ENCODE assay signal across 8 mouse cellular contexts in the genomic region with DNA sequence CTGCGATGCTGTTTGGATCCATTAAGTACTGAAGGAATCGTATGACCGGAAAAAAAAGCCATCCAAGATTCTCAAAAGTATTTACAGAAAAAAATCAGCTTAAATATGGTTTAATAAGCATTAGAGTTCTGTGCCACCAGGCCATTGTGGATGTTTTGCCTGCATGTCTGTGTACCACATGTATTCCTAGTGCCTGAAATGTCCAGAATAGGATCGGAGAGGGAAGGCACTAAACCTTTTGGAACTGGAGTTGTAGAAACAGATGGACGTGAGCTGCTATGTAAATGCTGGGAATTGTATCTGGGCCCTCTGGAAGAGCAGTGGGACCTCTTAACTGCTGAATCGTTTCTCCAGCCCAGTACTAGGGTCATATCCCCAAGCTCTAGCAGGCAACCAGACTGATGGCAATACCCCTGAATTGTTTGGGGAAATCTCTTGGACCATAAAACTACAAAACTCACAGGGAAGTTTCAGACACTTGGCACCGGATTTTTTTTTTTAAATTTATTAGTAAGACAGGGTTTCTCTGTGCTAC.
DNase-seq lines count a peak whose midpoint lies in the region; ATAC-seq and TF ChIP-seq lines count a peak whose summit lies in the region.

No protein-coding gene starts in this region.

- peak overlapping the region; percentile 92 for H3K27ac ChIP-seq in layer of hippocampus, adult 2 months
- peak overlapping the region; percentile 92 for H3K27ac ChIP-seq in embryonic facial prominence, embryonic 14.5 days (replicated peaks; ENCODE audit: low read depth, low read length)
- no peak overlapping the region for H3K27ac ChIP-seq in limb, embryonic 11.5 days (replicated peaks; ENCODE audit: low read depth, low read length)
- peak overlapping the region; percentile 88 for H3K27ac ChIP-seq in neural tube, embryonic 15.5 days (replicated peaks)

- peak overlapping the region; percentile 68 for H3K4me3 ChIP-seq in layer of hippocampus, adult 2 months
- peak overlapping the region; percentile 57 for H3K4me3 ChIP-seq in embryonic facial prominence, embryonic 14.5 days (ENCODE audit: low read depth, low read length)
- peak overlapping the region; percentile 41 for H3K4me3 ChIP-seq in limb, embryonic 11.5 days (ENCODE audit: low read depth, low read length)
- peak overlapping the region; percentile 53 for H3K4me3 ChIP-seq in neural tube, embryonic 15.5 days (replicated peaks)

- peak overlapping the region; percentile 57 for H3K9ac ChIP-seq in embryonic facial prominence, embryonic 14.5 days (ENCODE audit: low read depth, low read length)
- peak overlapping the region; percentile 63; the same call in 1 of the 2 replicates for H3K9ac ChIP-seq in limb, embryonic 11.5 days (ENCODE audit: low read length)
- H3K9ac ChIP-seq in neural tube, embryonic 15.5 days (replicated peaks) = peak overlapping the region; percentile 47; the same call in 1 of the 2 replicates

- no peak for DNase-seq in layer of hippocampus, adult 2 months (ENCODE audit: low spot score in 2 of 2)
- DNase-seq in layer of hippocampus, adult 9-11 months = no peak
- no peak for DNase-seq in embryonic facial prominence, embryonic 14.5 days (ENCODE audit: low spot score)
- no peak for DNase-seq in limb, embryonic 11.5 days (ENCODE audit: low spot score)
- no peak for DNase-seq in retina, postnatal 1 day
- DNase-seq in cerebellum, postnatal 4 days (ENCODE audit: low spot score in 2 of 2) = no peak
- DNase-seq in gastrocnemius, adult 8-10 months (ENCODE audit: low spot score in 2 of 2) = no peak

- WGBS in embryonic facial prominence, embryonic 14.5 days = 34% methylated on average over 7 of the region's 7 CpGs
- WGBS in limb, embryonic 11.5 days = 39% methylated on average over 7 of the region's 7 CpGs
- 35% methylated on average over 7 of the region's 7 CpGs for WGBS in neural tube, embryonic 15.5 days

- no peaks in the 10 kb centered on the region for H3K4me1 ChIP-seq in embryonic facial prominence, embryonic 14.5 days (ENCODE audit: control insufficient read depth, insufficient read depth, low read length)
- no peaks in the 10 kb centered on the region for H3K4me1 ChIP-seq in limb, embryonic 11.5 days (ENCODE audit: control insufficient read depth, insufficient read depth, low read length)
- peaks cover 14% of the 10 kb centered on the region for H3K4me1 ChIP-seq in neural tube, embryonic 15.5 days

- 0 out of 2 replicates have a peak, but pooled peaks cover 2% of the 10 kb centered on the region for H3K27me3 ChIP-seq in embryonic facial prominence, embryonic 14.5 days (replicated peaks; ENCODE audit: control insufficient read depth, insufficient read depth, low read length)
- H3K27me3 ChIP-seq in limb, embryonic 11.5 days (ENCODE audit: control insufficient read depth, insufficient read depth, low read length) = no peaks in the 10 kb centered on the region
- no peaks in the 10 kb centered on the region for H3K27me3 ChIP-seq in neural tube, embryonic 15.5 days (replicated peaks)

- H3K36me3 ChIP-seq in embryonic facial prominence, embryonic 14.5 days (ENCODE audit: control insufficient read depth, insufficient read depth, low read length) = no peaks in the 10 kb centered on the region
- no peaks in the 10 kb centered on the region for H3K36me3 ChIP-seq in limb, embryonic 11.5 days (ENCODE audit: control insufficient read depth, insufficient read depth, low read length)
- no peaks in the 10 kb centered on the region for H3K36me3 ChIP-seq in neural tube, embryonic 15.5 days

- H3K9me3 ChIP-seq in embryonic facial prominence, embryonic 14.5 days (ENCODE audit: control insufficient read depth, low read length) = no peaks in the 10 kb centered on the region
- H3K9me3 ChIP-seq in limb, embryonic 11.5 days (ENCODE audit: control insufficient read depth, low read length) = no peaks in the 10 kb centered on the region
- H3K9me3 ChIP-seq in neural tube, embryonic 15.5 days (replicated peaks) = no peaks in the 10 kb centered on the region

- peak; percentile 51 for ATAC-seq in embryonic facial prominence, embryonic 14.5 days (ENCODE audit: low read depth)
- ATAC-seq in limb, embryonic 11.5 days (ENCODE audit: insufficient number of reproducible peaks, low FRiP score, low TSS enrichment, low read depth) = no peak
- ATAC-seq in neural tube, embryonic 15.5 days (ENCODE audit: low FRiP score) = peak; percentile 79

- no peak for TF ChIP-seq CTCF in layer of hippocampus, adult 2 months (conservative IDR thresholded peaks at IDR 0.05)

- peak overlapping the region; percentile 59 for H3K4me2 ChIP-seq in embryonic facial prominence, embryonic 14.5 days (ENCODE audit: low read depth, low read length)
- H3K4me2 ChIP-seq in limb, embryonic 11.5 days (ENCODE audit: low read depth, severe bottlenecking) = peak overlapping the region; percentile 44
- H3K4me2 ChIP-seq in neural tube, embryonic 15.5 days = peak overlapping the region; percentile 59
